Mouse (Mus musculus) cerebellum, adult 2 months (tissue): ENCODE measurements at regions not wholly inside any gene's neighbourhood (a gene's known extent, or its start where the extent isn't known, plus 50 kb on each side); places are given as distances from the start of the nearest gene placed in this dataset.
A peak's percentile ranks its signal among the peaks of the same experiment; 100 is the strongest.

Source experiments
- DNase-seq, 2 experiments: peaks; one replicate each; pipeline ENCODE4 v3.0.0; 2021
- H3K27ac ChIP-seq: fragments of 200-500 bp; 2 replicates; pipeline ENCODE4 v1.5.1; 2012; ENCODE audit warnings: low read length, control low read depth, inconsistent platforms; ENCODE audit not compliant: insufficient read depth
- H3K27me3 ChIP-seq: fragments of 200-500 bp; 2 replicates; pipeline ENCODE4 v1.6.1; 2012; ENCODE audit warnings: inconsistent platforms, mild to moderate bottlenecking, low read length, moderate library complexity; ENCODE audit not compliant: control insufficient read depth, insufficient read depth
- H3K4me1 ChIP-seq: fragments of 200-500 bp; 2 replicates; pipeline ENCODE4 v1.6.1; 2011; ENCODE audit warnings: low read length; ENCODE audit not compliant: control insufficient read depth, insufficient read depth
- H3K4me3 ChIP-seq: fragments of 200-500 bp; replicated peaks from 2 replicates; pipeline ENCODE3; 2011; ENCODE audit warnings: mild to moderate bottlenecking, low read depth, low read length, control low read depth; ENCODE audit not compliant: insufficient read depth
- CTCF ChIP-seq: fragments of 200-500 bp; IDR thresholded peaks from 2 replicates; pipeline ENCODE4 v1.5.1; 2011; ENCODE audit warnings: low read depth, mild to moderate bottlenecking, control low read depth, low read length, moderate library complexity, borderline replicate concordance; ENCODE audit not compliant: insufficient read depth
- POLR2A ChIP-seq: fragments of 200-500 bp; IDR thresholded peaks from 2 replicates; pipeline ENCODE4 v1.6.1; 2011; ENCODE audit warnings: low read length, control low read depth, borderline replicate concordance; ENCODE audit not compliant: insufficient read depth
- WGBS: fragments of 180-500 bp; shearing (Covaris S2); methylation state at CpG from one replicate; pipeline ENCODE4 v1.1.7; 2018; 5-methylcytosine and 5-hydroxymethylcytosine counted together

GRCm38 (mm10) chr1:136726145-136726935 is 101.6 kb downstream of the Zfp281 start:
- H3K27me3 ChIP-seq: no peaks in the 10 kb centered on the region
- no peaks in the 10 kb centered on the region for H3K4me1 ChIP-seq
- peak; percentile 54; the same call in 1 of the 2 replicates for TF ChIP-seq CTCF
- no peak for TF ChIP-seq POLR2A
- H3K27ac ChIP-seq: no peak overlapping the region
- no peak overlapping the region for H3K4me3 ChIP-seq
- 54% methylated on average over 11 of the region's 11 CpGs for WGBS
- DNase-seq: peak in 1 of 2 experiments; percentile 8

- H3K4me3 ChIP-seq: no peak overlapping the region
- H3K27me3 ChIP-seq: no peaks in the 10 kb centered on the region
- no peaks in the 10 kb centered on the region for H3K4me1 ChIP-seq
- no peak overlapping the region for H3K27ac ChIP-seq
- no peak for DNase-seq
- WGBS: 54% methylated on average over 7 of the region's 7 CpGs
- TF ChIP-seq POLR2A: no peak
- no peak for TF ChIP-seq CTCF
Observed at GRCm38 (mm10) chr1:136727868-136728631, 103.3 kb downstream of the Zfp281 start.

GRCm38 (mm10) chr1:136728632-136728944 is 103.9 kb downstream of the Zfp281 start:
- H3K4me3 ChIP-seq: no peak overlapping the region
- H3K27me3 ChIP-seq: no peaks in the 10 kb centered on the region
- TF ChIP-seq CTCF (no peak), POLR2A (no peak)
- H3K27ac ChIP-seq: no peak overlapping the region
- H3K4me1 ChIP-seq: no peaks in the 10 kb centered on the region
- no peak for DNase-seq
- WGBS: 94% methylated on average over 4 of the region's 4 CpGs

DNA sequence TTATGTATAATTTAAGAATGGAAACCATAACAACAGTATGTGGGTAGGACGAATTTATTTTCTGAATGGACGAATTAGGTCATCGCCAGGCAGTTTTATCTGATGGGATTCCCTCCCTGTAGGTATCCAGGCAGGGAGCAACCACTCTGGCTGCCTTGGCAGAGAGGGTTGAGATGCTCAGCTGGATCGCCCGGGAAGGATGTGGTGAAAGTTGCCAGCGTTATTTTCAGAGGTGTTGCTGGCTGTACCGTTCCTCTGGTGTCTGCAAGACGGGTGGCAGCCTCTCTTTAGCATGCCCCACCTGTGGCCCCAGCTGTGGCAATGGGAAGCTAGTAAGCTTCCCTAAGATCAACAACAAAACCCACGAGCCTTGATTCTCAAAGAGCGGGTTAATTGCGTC is 105.9 kb downstream of the Zfp281 start:
- no peaks in the 10 kb centered on the region for H3K27me3 ChIP-seq
- no peak for DNase-seq
- WGBS: 30% methylated on average over 11 of the region's 11 CpGs
- H3K4me3 ChIP-seq: no peak overlapping the region
- H3K27ac ChIP-seq: no peak overlapping the region
- TF ChIP-seq CTCF: no peak
- TF ChIP-seq POLR2A: no peak
- no peaks in the 10 kb centered on the region for H3K4me1 ChIP-seq

DNA sequence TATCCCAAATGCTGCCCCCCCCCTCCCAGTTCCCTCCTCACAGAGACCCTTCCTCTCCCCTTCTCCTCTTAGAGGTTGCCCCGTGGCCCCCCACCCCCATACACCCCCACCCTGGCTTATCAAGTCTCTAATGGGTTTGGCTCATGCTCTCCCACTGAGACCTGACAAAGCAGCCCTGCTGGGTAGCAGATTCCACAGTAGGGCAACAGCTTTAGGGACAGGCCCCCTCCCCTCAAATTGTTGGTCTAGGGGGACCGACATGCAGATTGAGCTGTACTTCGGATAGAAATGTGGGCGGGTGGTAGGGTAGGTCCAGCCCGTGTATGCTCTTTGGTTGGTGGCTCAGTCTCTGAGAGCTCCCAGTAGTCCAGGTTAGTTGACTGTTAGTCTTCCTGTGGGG is 113.3 kb downstream of the Zfp281 start:
- TF ChIP-seq POLR2A (no peak), CTCF (no peak)

GRCm38 (mm10) chr1:136739486-136739885 is 114.8 kb downstream of the Zfp281 start:
- Histone ChIP-seq H3K4me3 (no peak overlapping the region), H3K27ac (no peak overlapping the region), H3K27me3 (no peaks in the 10 kb centered on the region), H3K4me1 (no peaks in the 10 kb centered on the region)
- TF ChIP-seq CTCF (peak; percentile 62), POLR2A (no peak)
- 65% methylated on average over 5 of the region's 5 CpGs for WGBS
- peak; percentile 25 for DNase-seq

More for the DNA sequence above, 113.3 kb downstream of the Zfp281 start:
- H3K27ac ChIP-seq: no peak overlapping the region
- WGBS: 23% methylated on average over 5 of the region's 5 CpGs
- H3K4me3 ChIP-seq: no peak overlapping the region
- no peaks in the 10 kb centered on the region for H3K4me1 ChIP-seq
- no peaks in the 10 kb centered on the region for H3K27me3 ChIP-seq
- DNase-seq: no peak

GRCm38 (mm10) chr1:136741061-136741460 is 116.4 kb downstream of the Zfp281 start:
- 73% methylated on average over 10 of the region's 10 CpGs for WGBS
- Histone ChIP-seq H3K27ac (no peak overlapping the region), H3K4me1 (no peaks in the 10 kb centered on the region), H3K4me3 (no peak overlapping the region), H3K27me3 (no peaks in the 10 kb centered on the region)
- DNase-seq: no peak
- TF ChIP-seq POLR2A (no peak), CTCF (no peak)

DNA sequence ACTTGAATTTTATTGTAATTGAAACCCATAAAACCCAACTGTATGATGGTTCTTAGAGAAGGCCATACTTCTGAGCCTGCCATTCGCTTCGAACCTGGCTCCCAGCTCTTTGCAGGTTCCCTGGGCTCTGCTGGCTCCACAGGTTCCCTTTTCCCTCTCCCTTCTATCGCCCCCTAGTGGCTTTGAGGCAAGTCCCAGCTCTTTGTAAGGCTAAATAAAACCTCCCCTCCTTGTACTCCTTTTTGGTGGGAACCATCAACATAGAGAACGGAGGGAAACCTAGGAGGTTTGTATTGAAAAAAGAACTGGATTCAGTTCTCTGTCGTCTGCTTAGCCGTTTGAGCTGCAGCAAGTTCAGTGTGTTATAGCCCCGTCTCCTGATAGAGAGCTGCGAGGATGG is 124.5 kb downstream of the Zfp281 start:
- Histone ChIP-seq H3K4me3 (no peak overlapping the region), H3K4me1 (no peaks in the 10 kb centered on the region), H3K27ac (no peak overlapping the region), H3K27me3 (no peaks in the 10 kb centered on the region; the same call in 1 of the 2 replicates)
- TF ChIP-seq POLR2A (no peak), CTCF (peak; percentile 54; the same call in 1 of the 2 replicates)
- 57% methylated on average over 8 of the region's 8 CpGs for WGBS
- no peak for DNase-seq
